Mouse (Mus musculus): ENCODE results near the gene Bpifb5.
"Not testable (repeated sequence)": the region's sequence is repeated elsewhere in the genome, so short reads cannot be mapped to it uniquely, and the experiment has no call there.

The Bpifb5 gene

DNA sequence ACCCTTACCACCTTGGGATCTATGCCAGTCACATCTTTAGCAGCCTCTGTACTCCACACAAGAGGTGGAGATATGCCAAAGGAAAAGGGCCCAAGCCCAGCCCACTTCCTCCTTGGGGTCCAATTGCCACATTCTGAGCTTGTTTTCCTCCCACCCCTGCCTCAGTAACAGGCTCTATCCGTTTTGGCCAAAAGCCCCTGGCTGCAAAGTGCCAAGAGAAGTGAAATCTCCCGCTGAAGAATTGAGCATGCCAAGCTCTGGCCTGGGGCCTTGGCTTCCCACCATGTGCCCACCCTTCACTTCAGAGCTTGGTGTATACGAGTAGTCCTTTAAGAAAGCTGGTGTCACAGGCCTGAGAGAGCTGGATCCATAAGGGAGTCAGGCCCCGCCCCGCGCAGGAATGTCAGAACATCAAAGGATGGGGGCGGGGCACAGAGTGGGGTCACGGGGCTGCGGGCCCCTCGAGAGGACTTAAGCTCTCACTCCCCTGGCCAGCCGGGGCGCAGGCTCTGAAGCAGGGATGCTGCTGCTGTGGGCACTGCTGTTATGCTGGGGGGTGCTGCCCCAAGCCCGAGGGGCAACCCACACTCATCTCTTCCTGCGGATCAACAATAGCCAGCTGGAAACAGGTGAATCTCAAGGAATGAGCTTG lies at the start of gene Bpifb5:
Gene Bpifb5 (plus strand): TSS at position 478 of the 652 bp plus-strand sequence.
- DNase-seq (ENCODE audit: low read depth): no peak

DNA sequence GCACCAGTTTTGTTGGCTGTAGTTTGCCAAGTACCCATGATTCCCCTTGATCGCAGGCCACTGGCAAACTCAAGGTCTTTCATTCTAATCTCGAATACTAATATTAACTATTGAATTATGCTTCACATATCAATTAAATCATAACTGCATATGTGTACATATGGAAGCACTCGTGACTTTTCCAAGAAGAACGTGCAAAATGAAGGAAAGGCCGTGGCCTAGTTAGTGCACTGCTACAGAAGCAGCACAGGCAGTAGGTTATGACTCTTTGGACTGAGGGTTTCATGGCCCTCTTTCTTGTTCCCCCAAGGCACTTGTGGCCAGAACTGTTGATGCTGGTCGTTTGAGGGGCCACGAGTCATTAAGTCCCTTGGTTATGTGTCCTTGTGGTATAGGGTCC lies 41.6 kb upstream of the Bpifb5 start:
- not testable (repeated sequence) for DNase-seq (ENCODE audit: low read depth)

DNA sequence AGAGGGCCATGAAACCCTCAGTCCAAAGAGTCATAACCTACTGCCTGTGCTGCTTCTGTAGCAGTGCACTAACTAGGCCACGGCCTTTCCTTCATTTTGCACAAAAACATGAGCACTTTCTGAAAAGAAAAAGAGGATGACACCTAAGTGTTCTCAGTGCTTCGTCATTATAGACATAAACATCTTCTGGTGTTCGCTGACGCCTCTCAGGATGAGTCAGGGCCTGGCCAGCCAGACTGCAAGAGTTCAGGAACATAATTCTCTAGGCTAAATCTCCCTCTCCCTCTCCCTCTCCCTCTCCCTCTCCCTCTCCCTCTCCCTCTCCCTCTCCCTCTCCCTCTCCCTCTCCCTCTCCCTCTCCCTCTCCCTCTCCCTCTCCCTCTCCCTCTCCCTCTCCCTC lies 40.5 kb upstream of the Bpifb5 start:
- not testable (repeated sequence) for DNase-seq (ENCODE audit: low read depth)

DNA sequence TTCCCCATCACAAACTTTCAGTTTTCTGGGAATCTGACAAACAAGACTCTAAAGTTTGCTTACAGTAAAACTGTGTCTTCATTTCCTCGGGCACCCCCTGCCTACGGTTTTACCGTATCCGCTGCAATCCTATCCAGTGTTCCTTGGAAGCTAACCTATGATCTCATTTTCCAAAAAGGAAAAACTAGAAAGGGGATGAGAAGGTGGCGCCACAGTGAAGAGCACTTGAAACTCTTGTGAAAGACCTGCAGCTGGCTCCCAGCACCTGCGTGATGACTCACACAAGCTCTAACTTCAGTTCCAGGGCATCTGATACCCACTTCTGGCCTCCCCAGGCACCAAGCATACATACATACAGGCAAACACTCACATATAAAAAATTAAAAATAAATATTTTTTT lies 38.2 kb upstream of the Bpifb5 start:
- no peak for DNase-seq (ENCODE audit: low read depth)

DNA sequence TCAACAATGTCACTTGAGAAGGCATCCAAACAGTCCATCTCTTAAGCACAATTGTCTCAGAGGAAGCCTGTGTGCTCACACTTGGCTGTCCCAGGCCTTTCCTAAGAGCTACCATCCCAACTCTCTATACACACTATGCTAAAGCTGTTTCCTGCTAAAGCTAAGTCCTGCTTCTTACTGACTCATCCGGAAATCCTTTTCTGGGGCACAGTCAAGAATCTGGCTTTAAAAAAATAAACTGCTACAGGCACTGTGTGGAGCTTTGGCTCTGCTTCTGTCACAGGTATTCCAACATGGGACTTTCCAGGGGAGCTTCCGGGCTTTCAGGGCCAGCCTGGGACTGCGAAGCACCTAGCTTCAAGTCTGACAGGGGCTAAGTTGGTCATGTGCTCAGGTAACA lies 37.8 kb upstream of the Bpifb5 start:
- no peak for DNase-seq (ENCODE audit: low read depth)

DNA sequence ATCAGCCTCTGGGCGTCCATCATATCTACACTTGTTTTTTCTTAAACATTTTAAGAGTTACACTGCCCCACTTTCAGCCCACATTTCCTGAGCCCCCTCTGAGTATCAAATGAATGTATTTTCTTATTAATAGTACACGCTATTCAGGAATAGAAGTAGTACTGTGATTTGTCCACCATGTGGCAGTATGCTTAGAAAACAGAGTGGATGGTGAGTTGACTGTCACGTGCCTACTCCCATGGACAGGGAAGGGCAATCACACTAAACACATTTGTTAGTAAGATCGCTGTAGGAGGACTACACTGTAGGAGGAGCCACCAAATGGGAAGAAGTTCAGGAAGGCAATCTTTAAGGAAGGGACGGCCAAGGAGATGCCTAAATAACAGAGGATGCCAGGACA lies 36.1 kb upstream of the Bpifb5 start:
- DNase-seq (ENCODE audit: low read depth): no peak

DNA sequence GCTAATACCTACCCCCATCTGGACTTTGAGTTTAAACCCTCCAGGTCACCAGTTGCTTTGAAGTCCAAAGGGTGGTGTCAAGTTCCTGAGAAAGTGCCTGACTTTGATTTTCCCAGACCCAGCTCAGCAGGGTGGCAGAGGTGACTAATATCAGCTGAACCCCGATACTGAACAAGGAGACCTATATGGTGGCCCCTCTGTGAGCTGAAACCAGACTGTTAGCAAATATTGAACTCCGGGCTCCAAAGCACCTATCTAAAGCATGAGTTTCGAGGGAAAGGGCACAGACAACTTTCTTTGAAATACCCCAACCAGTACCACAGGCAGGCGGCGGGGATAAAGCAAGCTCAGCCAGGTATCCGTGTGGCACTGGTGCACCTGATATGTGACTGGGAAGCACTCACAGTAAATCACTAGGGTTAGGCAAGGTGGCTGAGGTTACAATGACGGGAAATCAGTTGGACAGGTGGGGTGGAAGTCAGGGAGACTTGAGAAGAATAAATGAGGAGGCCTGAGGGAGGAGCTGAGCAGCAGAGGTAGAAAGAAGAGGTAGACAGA lies 33.6 kb upstream of the Bpifb5 start:
- DNase-seq (ENCODE audit: low read depth): no peak

DNA sequence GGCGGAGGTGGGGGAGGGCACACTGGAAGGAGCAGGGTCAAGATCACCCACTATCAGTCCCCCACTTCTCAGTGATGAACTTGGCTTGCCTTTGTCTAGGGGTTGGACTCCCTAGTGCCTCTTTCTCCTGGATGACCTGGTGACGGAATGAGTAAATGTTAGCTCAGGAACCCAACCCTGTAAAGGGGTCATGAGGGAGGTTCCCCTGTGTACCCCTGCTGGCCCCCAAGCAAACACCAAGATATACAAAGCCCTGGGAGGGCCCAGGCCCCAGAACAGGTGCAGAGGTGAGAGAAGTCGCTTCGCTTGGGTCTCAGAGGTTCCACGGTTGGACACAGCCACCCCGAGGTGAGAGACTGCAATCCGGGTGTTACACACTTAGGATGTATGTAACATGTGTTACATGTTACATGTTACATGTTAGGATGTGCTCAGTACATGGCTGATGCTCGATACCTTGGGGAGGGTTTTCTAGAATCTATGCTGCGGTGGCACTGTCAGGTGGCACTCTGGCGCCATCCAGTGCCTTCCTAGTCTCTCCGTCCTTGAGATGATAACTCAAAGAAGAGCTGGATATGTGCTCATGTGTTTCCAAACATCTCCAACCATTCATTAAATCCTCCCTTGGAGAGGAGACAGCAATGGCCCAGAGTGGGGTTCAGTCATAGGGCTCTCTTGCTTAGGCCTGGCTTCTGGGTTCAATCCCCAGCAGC lies 32.8 kb upstream of the Bpifb5 start, which contains the start of gene Bpifb1:
Gene Bpifb1 (plus strand): TSS at position 273 of the 713 bp plus-strand sequence.
- DNase-seq (ENCODE audit: low read depth): no peak

DNA sequence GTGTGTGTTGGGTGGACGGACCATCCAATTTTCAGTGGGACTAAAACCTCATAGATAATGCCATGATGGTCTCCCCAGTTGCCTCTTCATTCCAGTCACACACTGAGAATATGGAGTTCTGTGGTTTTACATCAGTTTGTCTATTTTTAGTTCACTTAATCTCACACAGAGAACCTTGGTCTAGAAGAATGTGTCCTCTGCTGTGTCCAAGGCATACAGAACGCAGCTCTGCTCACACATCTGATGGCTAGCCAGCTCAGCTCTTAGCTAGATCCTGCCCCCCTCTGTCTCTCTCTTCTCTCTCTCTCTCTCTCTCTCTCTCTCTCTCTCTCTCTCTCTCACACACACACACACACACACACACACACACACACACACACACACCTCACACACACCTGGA lies 31.4 kb upstream of the Bpifb5 start:
- DNase-seq (ENCODE audit: low read depth): no peak

DNA sequence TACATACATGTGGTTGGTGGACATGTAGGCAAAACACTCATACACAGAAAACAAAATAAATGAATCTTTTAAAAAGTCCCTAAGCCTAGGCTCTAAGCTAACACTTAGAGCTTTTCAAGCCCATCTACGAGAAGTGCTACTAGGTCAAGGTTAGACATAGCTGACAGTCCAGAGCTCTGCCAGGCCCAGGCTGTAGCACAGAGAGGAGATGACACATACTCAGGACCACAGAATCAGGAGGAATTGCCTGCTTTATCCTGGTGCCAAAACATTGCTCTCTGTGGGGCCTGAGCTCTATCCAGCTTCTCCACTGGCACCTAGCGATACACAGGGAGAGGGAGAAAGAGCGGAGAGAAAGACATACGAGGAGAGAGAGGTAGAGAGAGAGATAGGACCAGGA lies 30.5 kb upstream of the Bpifb5 start:
- no peak for DNase-seq (ENCODE audit: low read depth)

DNA sequence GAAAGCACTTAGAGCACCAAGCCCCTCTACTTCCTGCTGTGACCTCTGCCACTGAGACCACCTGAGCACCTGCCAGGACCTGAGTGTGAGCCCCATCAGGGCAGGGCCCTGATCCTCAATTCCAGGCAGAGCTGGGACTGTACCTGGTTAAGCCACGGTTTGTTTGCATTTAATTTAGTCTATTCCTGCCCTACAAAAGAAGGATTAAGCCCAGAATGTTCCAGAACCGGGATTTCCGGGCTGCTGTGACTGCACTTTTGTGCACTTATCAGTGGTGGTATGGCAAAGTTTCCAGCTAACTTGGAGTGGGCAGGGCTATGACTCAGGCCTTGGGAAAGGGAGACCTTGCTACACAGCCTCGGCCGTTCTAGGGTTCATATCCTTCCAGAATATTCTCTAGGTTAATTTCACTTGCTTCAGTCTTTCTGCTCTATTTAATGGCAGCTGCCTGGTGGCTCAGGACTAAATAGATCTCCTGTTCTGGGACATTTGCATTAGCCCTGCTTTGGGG lies 29.5 kb upstream of the Bpifb5 start:
- no peak for DNase-seq (ENCODE audit: low read depth)

DNA sequence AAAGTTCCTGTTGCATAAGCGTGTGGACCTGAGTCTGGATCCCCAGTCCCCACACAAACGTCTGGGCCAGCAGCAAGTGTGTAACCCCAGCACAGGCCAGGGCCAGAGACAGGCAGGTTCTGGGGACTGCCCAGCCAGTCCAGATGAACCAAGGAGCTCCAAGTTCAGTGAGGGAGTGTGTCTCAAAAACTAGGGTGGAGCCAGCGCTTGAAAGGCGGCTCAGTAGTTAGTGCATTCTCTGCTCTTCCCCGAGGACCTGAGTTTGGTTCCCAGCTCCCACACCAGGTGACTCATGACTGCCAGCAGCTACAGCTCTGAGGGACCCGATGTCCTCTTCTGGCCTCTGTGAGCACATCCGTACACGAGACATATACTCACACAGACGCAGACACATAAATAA lies 26.5 kb upstream of the Bpifb5 start:
- no peak for DNase-seq (ENCODE audit: low read depth)

DNA sequence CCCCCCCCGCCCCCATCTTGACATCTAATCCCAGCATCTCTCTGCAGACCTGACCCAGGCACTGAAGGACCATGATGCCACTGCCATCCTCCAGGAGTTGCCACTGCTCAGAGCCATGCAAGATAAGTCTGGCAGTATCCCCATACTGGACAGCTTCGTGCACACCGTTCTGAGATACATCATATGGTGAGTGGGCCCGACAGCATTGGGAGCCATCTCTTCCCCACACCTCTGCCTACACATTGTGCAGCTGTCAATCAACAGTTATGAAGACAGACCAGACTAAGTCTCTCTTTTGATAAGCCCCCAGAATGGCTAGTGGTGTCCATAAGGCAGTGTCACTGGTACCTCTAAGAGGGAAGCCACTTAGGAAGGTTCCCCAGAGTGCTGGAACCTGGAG lies 18.9 kb upstream of the Bpifb5 start:
- no peak for DNase-seq (ENCODE audit: low read depth)

DNA sequence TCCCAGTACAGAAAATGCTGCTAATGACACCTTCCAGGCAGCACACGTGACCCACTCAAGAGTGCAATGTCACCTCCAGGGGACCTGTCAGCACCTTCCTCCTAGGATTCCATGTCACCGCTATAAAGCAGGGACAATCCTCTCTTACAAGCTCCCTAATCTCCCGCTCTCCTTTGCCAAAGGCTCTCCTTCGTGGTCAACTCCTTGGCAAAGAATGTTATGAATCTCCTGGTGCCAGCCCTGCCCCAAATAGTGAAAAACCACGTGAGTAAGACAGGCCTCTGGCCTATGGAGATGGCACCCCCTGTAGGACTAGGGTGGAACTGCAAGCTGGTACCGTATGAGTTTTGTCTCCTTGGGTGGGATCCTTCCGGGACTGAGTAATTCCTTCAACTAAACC lies 16.6 kb upstream of the Bpifb5 start:
- peak; percentile 8 for DNase-seq (ENCODE audit: low read depth)

DNA sequence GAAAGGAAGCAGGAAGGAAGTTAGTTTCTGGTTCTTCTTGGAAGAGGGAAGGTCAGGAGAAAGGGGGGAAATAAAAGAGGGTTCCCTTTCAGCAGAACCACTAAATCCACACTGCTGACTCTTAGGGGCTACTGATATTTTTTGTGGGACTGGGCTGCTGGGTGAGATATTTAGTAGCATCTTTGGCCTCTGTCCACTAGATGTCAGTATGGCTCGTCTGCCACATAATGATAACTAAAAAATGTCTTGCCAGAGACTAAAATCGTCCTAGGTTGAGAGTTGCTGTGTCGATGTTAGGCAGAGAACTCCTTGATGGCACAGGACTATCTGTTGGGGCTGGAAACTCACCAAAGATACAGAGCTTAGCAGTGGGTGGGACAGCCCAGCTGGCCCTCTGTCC lies 14.4 kb upstream of the Bpifb5 start:
- no peak for DNase-seq (ENCODE audit: low read depth)

DNA sequence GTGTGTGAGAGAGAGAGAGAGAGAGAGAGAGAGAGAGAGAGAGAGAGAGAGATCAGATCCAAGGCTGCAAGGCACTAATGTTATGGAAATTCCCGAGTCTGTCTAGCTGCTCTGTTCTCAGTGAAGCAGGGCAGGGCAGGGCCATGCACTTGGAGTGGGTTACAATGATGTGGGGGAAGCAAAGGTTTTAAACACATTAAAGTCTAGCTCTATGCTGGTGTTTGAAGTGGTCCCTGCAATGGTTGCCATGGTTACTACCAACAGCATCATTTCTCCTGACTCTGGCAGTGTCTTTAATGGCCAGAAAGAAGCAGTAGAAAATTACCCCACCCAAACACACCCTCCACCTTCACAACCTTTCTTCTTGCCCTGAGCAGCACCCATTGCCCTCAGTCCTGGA lies 12.4 kb upstream of the Bpifb5 start:
- no peak for DNase-seq (ENCODE audit: low read depth)

DNA sequence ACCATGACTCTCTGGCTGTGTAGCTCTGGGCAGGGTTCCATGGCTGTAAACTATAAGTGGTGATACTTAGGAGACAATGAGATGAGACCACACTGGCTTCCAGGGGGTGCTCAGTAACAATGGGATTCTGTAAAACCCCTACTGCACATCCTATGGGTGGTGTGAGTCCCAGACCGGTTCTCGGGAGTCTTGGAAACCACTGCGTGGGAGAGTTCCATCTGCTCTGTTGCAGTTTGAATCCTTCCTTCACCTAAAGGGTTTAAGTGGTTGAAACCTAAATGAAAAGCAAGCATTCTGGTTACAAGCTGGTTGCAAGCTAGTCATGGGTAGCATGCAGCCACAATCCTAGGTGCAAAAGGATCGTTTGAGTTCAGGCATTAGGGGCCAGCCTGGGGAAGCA lies 11.7 kb upstream of the Bpifb5 start:
- no peak for DNase-seq (ENCODE audit: low read depth)

DNA sequence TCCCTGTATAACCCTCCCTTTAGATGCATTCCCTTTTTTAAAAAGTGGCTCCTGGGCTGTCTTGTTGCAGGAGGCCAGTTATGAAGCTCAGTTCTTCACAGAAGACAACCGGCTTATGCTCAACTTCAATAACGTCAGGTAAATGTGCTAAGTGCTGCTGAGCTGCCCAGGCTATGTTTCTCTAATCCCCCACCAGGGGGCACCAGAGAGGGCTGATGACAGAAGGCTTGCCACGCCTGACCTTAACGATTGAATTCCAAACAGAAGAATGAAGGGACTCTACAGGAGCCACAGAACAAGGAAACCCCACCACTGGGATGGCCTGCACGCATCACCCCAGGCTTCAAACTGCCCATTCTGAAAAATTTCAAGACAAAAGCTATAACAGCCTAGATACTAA lies 8.4 kb upstream of the Bpifb5 start:
- peak; percentile 64 for DNase-seq (ENCODE audit: low read depth)

DNA sequence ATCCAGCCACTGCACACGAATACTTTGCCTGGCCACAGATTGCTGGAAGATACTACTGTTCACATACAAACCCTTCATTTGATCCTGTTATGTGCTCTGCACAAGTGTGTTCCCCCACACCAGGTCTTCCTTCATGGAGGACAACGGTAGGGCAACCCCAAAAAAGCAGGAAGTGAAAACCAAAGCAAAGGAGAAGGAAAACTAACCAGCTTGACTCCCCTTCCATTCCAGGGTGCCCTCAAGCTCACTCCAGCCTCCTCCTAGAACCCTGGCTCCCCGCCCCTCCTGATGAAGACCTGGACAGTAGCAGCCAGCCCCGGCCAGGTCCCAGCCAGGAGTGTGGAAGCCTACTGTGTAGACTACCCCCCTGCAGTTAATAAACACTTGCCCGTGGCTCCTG lies 3.6 kb upstream of the Bpifb5 start:
- DNase-seq (ENCODE audit: low read depth): no peak

DNA sequence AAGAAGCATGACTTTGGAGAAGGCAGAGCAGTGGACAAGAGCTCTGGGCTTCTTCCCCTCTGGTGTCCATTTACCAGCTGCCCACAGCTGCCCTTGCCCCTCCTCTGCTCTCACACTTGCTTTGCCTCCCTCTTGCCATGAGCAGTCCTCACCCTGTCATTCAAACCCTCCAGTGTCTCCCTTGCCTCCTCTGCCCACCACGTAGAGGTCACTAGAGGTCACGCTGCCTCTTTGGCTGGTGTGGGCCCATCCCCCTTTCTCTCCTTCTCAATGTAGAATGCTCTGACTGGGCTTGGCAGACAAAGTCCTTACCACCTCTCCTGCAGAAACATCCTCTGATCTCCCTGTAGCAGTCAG lies 353 bp downstream of the Bpifb5 start:
- no peak for DNase-seq (ENCODE audit: low read depth)

DNA sequence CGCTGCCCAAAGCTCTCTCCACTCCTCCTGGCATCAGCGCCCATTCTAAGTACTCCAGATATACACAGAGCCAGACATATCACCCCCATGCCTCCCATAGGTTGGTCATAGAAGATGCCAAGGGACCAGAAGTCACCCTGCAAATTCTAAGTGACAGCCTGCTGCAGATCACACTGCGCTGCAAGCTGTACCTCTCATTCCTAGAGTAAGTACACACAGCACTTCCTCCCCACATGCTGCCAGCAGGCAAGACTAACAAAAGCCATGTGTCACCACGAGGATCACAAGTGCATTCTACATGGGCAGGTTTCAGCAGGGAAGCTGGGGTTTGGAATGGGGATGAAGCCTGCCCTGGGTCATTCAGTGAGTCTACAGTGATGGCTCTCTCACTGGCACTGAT lies 3.4 kb downstream of the Bpifb5 start:
- no peak for DNase-seq (ENCODE audit: low read depth)

DNA sequence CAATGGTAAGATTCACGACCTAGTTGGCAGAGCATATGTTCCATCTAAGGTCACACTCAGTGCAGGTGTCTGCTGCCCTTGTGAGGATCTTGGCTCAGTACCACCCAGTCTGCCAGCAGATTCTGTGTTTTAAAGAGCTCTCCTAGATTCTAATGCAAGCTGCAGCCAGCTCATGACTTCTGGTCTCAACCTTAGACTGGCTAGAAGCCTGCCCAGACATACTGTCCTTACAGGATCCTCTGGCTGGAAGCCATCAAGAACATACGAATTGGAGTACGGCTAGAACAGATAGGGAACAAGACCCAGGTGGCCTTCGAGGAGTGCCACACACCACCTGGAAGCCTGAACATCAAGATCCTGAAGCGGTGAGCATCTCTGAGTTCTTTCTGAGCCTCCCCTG lies 4.3 kb downstream of the Bpifb5 start:
- no peak for DNase-seq (ENCODE audit: low read depth)

DNA sequence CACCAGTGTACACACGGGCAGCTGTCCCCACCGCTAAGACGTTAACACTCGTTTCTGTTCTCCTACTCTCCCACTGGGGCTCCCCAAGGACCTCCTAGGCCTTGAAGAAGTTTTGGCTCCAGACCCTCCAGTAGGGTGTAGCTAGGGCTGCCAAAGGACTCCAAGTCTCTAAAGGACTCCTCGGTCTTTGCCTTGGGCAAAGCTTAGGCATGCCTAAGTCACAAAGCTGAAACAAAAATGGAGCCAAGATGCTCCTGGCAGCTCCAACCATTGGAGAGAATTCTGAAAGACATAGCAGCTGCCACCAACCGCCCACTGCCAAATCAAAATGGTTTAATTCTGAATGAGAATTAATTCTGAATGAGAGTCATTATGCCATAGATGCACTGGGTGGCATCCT lies 9.9 kb downstream of the Bpifb5 start:
- DNase-seq (ENCODE audit: low read depth): no peak

DNA sequence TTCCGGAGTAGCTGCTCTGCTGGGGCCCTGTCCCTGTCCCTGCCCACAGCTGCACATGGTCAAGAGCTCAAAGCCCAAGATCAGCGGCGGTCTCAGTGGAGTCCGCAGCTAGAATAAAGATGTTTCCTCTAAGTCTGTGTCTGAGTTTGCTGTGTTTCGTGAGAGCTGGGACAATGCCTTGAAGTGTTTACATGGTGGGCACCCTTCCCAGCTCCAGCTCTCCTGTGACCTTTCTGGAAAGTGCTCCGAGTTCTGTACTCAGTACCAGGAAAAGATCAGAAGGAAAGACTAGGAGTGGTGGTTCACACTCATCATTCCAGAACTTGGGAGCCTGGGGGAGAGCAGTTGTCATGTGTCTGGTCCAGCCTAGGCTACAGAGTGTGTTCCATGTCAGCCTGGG lies 17.2 kb downstream of the Bpifb5 start:
- DNase-seq (ENCODE audit: low read depth): no peak
